Mouse (Mus musculus): ENCODE measurements around the gene Rffl.
"Not testable (repeated sequence)": the region's sequence is repeated elsewhere in the genome, so short reads cannot be mapped to it uniquely, and the experiment has no call there.

The Rffl gene

GRCm38 (mm10) chr11:82845415-82846078, 25.5 kb downstream of the Rffl start:
- peak in 1 of 2 experiments; percentile 16 for DNase-seq (ENCODE audit: low spot score in 2 of 2)

GRCm38 (mm10) chr11:82844771-82845414, 26.1 kb downstream of the Rffl start:
- no peak for DNase-seq (ENCODE audit: low spot score in 2 of 2)

- DNase-seq (ENCODE audit: low spot score in 2 of 2), result no peak
Observed at GRCm38 (mm10) chr11:82838511-82838910, 32.5 kb downstream of the Rffl start.

GRCm38 (mm10) chr11:82837848-82838247, 33.2 kb downstream of the Rffl start:
- DNase-seq (ENCODE audit: low spot score in 2 of 2), result no peak

- no peak for DNase-seq (ENCODE audit: low spot score in 2 of 2)
Observed at GRCm38 (mm10) chr11:82837192-82837591, 33.8 kb downstream of the Rffl start.

- DNase-seq (ENCODE audit: low spot score in 2 of 2), result no peak
Observed at GRCm38 (mm10) chr11:82835616-82836432, 35.2 kb downstream of the Rffl start.

GRCm38 (mm10) chr11:82834359-82834758, 36.7 kb downstream of the Rffl start:
- not testable (repeated sequence) for DNase-seq (ENCODE audit: low spot score in 2 of 2)

GRCm38 (mm10) chr11:82833929-82834328, 37.1 kb downstream of the Rffl start:
- DNase-seq (ENCODE audit: low spot score in 2 of 2), result no peak

GRCm38 (mm10) chr11:82832402-82832801, 38.6 kb downstream of the Rffl start:
- not testable (repeated sequence) for DNase-seq (ENCODE audit: low spot score in 2 of 2)

- DNase-seq (ENCODE audit: low spot score in 2 of 2), result no peak
Observed at GRCm38 (mm10) chr11:82831008-82831893, 39.8 kb downstream of the Rffl start.

GRCm38 (mm10) chr11:82826818-82827217, 44.2 kb downstream of the Rffl start:
- no peak for DNase-seq (ENCODE audit: low spot score in 2 of 2)

GRCm38 (mm10) chr11:82820788-82821456, 50.1 kb downstream of the Rffl start:
- DNase-seq (ENCODE audit: low spot score in 2 of 2), result no peak

- peak in 1 of 2 experiments; percentile 50 for DNase-seq (ENCODE audit: low spot score in 2 of 2)
Observed at GRCm38 (mm10) chr11:82819350-82819749, 51.7 kb downstream of the Rffl start.

GRCm38 (mm10) chr11:82808485-82808884, 62.5 kb downstream of the Rffl start:
- no peak for DNase-seq (ENCODE audit: low spot score in 2 of 2)

- no peak for DNase-seq (ENCODE audit: low spot score in 2 of 2)
Observed at GRCm38 (mm10) chr11:82807370-82807769, 63.6 kb downstream of the Rffl start.

GRCm38 (mm10) chr11:82806656-82807055, 64.4 kb downstream of the Rffl start:
- no peak for DNase-seq (ENCODE audit: low spot score in 2 of 2)

- no peak for DNase-seq (ENCODE audit: low spot score in 2 of 2)
Observed at GRCm38 (mm10) chr11:82783453-82783852, 87.6 kb downstream of the Rffl start.

GRCm38 (mm10) chr11:82782197-82782596, 88.8 kb downstream of the Rffl start:
- no peak for DNase-seq (ENCODE audit: low spot score in 2 of 2)

- DNase-seq (ENCODE audit: low spot score in 2 of 2), result peak; percentile 84 to 96
Observed at GRCm38 (mm10) chr11:82780983-82781903, 89.8 kb downstream of the Rffl start, which contains the start of gene Lig3. Lig3 (plus strand) TSS chr11:82781108.

- DNase-seq (ENCODE audit: low spot score in 2 of 2), result no peak
Observed at GRCm38 (mm10) chr11:82780134-82780533, 90.9 kb downstream of the Rffl start.

Data from cerebellum, postnatal 4 days (tissue).